Mouse (Mus musculus) hindbrain, embryonic 10.5 days (tissue): ENCODE results near the gene Brsk1. TPM values are rescaled to one million over a fixed set of nuclear protein-coding genes. Genes with fewer than 3 reads are reported as not detected.

Experiments
- DNase-seq: peaks from one replicate; pipeline ENCODE4 v3.0.0-alpha.2; 2017; ENCODE audit warnings: low spot score
- H3K27ac ChIP-seq: fragments of 300-500 bp; sonication (generic); 2 replicates; pipeline ENCODE4 v1.5.1; 2016; ENCODE audit warnings: mild to moderate bottlenecking, moderate library complexity
- H3K27me3 ChIP-seq: fragments of 300-500 bp; sonication (generic); 2 replicates; pipeline ENCODE4 v1.6.1; 2016; ENCODE audit warnings: mild to moderate bottlenecking; ENCODE audit not compliant: poor library complexity, insufficient read depth, severe bottlenecking
- H3K36me3 ChIP-seq: fragments of 300-500 bp; sonication (generic); 2 replicates; pipeline ENCODE4 v1.6.1; 2016; ENCODE audit warnings: mild to moderate bottlenecking, moderate library complexity
- H3K4me1 ChIP-seq: fragments of 300-500 bp; sonication (generic); replicated peaks from 2 replicates; pipeline ENCODE4 v1.6.1; 2016; ENCODE audit warnings: mild to moderate bottlenecking
- H3K4me3 ChIP-seq: fragments of 300-500 bp; sonication (generic); 2 replicates; pipeline ENCODE4 v1.5.1; 2016; ENCODE audit warnings: mild to moderate bottlenecking, moderate library complexity
- H3K9me3 ChIP-seq: fragments of 300-500 bp; sonication (generic); 2 replicates; pipeline ENCODE4 v1.6.1; 2016; ENCODE audit warnings: mild to moderate bottlenecking, moderate library complexity
- WGBS: fragments of 180-500 bp; shearing (Covaris S2); methylation state at CpG from one replicate; pipeline ENCODE4 v1.1.7; 2016; 5-methylcytosine and 5-hydroxymethylcytosine counted together
- polyA plus RNA-seq: library from polyadenylated mRNA; unstranded; fragments of >200 nt; fragmentation: Nextera tagmentation; extraction: Ambion mirVana; gene quantifications from 2 replicates; pipeline ENCODE4 v1.2.1, GENCODE M21; 2016

Gene Brsk1
- polyA plus RNA-seq, 1 experiment from 2014 or later = 2.8 TPM

GRCm38 (mm10) chr7:4656818-4657217 lies 33.6 kb upstream of the Brsk1 start:
- peaks cover 32% of the 10 kb centered on the region for H3K36me3 ChIP-seq
- H3K4me1 ChIP-seq = peaks cover 45% of the 10 kb centered on the region
- no peak for DNase-seq
- no peak overlapping the region for H3K27ac ChIP-seq
- H3K9me3 ChIP-seq = no peaks in the 10 kb centered on the region
- peak overlapping the region; percentile 89 for H3K4me3 ChIP-seq
- 87% methylated on average over 1 of the region's 1 CpGs for WGBS
- no peaks in the 10 kb centered on the region for H3K27me3 ChIP-seq

DNA sequence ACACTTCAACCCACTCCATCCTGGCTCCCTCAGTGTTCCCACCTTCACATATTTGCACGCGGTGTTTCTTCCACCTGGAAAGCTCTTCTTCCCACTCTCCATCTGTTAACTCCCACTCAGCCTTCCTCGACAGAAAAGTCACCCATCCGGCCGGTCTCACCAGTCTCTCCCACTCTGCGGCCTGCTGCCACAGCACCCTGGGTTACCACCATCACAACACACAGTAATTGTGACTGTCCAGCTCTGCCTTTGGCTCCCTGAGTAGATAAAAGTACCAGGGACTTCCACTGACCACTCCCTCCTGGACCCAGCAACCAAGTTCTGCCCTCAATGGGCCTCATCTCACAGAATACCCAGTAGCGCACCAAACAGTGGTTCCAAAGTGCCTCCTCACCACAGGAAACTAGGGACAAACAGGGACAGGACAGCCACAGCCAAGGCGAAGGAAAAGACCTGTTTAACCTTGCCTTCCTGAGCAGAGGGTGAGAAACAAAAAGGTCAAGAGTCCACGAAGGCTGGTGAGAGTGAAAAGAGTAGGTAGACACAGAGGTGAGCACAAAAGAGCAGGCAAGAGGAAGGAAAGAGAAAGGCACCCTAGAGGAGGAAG lies 32.8 kb upstream of the Brsk1 start:
- H3K27ac ChIP-seq = peak overlapping the region; percentile 96
- no peak for DNase-seq
- WGBS = 55% methylated on average over 9 of the region's 9 CpGs
- peak overlapping the region; percentile 89 for H3K4me3 ChIP-seq
- no peaks in the 10 kb centered on the region for H3K27me3 ChIP-seq
- H3K9me3 ChIP-seq = no peaks in the 10 kb centered on the region
- peaks cover 43% of the 10 kb centered on the region for H3K4me1 ChIP-seq
- peaks cover 33% of the 10 kb centered on the region for H3K36me3 ChIP-seq

DNA sequence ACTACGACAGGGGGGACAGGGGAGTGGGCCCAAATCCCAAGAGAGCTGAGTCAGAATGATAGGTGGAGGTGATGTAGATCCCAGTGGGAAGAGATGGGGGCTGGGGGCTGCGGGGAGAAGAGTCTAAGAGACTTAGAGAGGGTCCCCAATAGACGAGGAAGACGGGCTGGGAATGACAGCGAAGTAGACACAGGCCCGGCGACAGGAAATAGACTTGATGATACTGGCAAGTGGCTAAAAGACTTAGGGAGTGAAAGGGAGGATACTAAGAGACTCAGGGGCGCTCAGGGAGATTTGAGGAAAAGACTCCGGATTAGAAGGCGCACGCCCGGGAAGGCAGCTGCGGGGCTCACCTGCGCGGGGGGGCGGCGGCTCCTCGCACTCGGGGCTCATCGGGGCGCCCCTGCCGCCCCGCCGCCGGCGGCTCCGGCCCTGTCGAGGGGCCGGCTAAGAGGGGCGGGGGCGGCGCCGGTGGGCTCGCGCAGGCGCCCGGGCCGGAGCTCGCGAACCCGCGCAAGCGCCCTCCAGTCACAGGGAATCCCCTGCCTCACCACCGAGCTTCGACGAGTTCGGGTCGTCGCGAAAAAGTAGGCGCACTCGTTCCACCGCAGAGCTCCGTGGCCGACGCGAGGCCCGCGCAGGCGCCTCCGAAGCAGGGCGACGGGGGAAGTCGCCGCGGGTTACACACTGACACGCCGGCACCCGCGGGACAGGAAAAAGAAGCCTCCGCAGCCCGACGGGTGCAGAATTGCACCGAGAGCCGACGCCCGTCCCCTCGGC lies 32.1 kb upstream of the Brsk1 start:
- no peak for DNase-seq
- no peaks in the 10 kb centered on the region for H3K9me3 ChIP-seq
- peaks cover 31% of the 10 kb centered on the region for H3K36me3 ChIP-seq
- peaks cover 42% of the 10 kb centered on the region for H3K4me1 ChIP-seq
- WGBS = under 1% methylated on average over 78 of the region's 78 CpGs
- H3K4me3 ChIP-seq = peak overlapping the region; percentile 89
- H3K27ac ChIP-seq = peak overlapping the region; percentile 96
- no peaks in the 10 kb centered on the region for H3K27me3 ChIP-seq

GRCm38 (mm10) chr7:4658912-4659551 lies 31.4 kb upstream of the Brsk1 start, which contains the start of gene Ppp6r1:
Gene Ppp6r1 (minus strand): TSS chr7:4659019.
- no peaks in the 10 kb centered on the region for H3K27me3 ChIP-seq
- peak within 1 kb of the TSS; percentile 96 for H3K27ac ChIP-seq
- peak within 1 kb of the TSS; percentile 89 for H3K4me3 ChIP-seq
- H3K36me3 ChIP-seq = peaks cover 32% of the 10 kb centered on the region
- no peaks in the 10 kb centered on the region for H3K9me3 ChIP-seq
- peak; percentile 96 for DNase-seq
- peaks cover 42% of the 10 kb centered on the region for H3K4me1 ChIP-seq
- WGBS = under 1% methylated on average over 54 of the region's 54 CpGs

GRCm38 (mm10) chr7:4659911-4660443 lies 30.4 kb upstream of the Brsk1 start:
- Histone ChIP-seq H3K27me3 (no peaks in the 10 kb centered on the region), H3K36me3 (peaks cover 41% of the 10 kb centered on the region), H3K27ac (peak overlapping the region; percentile 96), H3K4me3 (peak overlapping the region; percentile 89), H3K4me1 (peaks cover 42% of the 10 kb centered on the region), H3K9me3 (no peaks in the 10 kb centered on the region)
- WGBS = 69% methylated on average over 3 of the region's 3 CpGs
- DNase-seq = no peak

GRCm38 (mm10) chr7:4663179-4663578 lies 27.2 kb upstream of the Brsk1 start:
- H3K27me3 ChIP-seq = no peaks in the 10 kb centered on the region

DNA sequence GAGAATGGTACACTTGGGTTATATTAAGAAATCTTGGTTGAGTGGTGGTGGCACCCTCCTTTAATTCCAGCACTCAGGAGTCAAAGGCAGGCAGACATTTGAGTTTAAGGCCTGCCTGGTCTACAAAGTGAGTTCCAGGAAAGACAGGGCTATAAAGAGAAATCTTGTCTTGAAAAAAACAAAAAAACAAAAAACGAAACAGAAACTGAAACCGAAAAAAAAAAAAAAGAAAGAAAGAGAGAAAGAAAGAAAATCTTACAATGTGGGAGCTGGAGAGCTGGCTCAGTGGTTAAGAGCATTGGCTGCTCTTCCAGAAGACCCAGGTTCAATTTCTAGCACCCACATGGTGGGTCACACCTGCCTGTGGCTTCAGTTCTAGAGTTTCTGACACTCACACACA lies 26.7 kb upstream of the Brsk1 start:
- no peaks in the 10 kb centered on the region for H3K9me3 ChIP-seq
- H3K27ac ChIP-seq = no peak overlapping the region
- peaks cover 15% of the 10 kb centered on the region for H3K4me1 ChIP-seq
- peaks cover 70% of the 10 kb centered on the region for H3K36me3 ChIP-seq
- DNase-seq = no peak
- no peak overlapping the region for H3K4me3 ChIP-seq
- WGBS = 84% methylated on average over 2 of the region's 2 CpGs
- H3K27me3 ChIP-seq = no peaks in the 10 kb centered on the region

More at GRCm38 (mm10) chr7:4663179-4663578, 27.2 kb upstream of the Brsk1 start:
- no peaks in the 10 kb centered on the region for H3K9me3 ChIP-seq
- peaks cover 17% of the 10 kb centered on the region for H3K4me1 ChIP-seq
- peaks cover 65% of the 10 kb centered on the region for H3K36me3 ChIP-seq
- WGBS = 74% methylated on average over 8 of the region's 8 CpGs
- no peak overlapping the region for H3K4me3 ChIP-seq
- no peak for DNase-seq
- H3K27ac ChIP-seq = no peak overlapping the region

DNA sequence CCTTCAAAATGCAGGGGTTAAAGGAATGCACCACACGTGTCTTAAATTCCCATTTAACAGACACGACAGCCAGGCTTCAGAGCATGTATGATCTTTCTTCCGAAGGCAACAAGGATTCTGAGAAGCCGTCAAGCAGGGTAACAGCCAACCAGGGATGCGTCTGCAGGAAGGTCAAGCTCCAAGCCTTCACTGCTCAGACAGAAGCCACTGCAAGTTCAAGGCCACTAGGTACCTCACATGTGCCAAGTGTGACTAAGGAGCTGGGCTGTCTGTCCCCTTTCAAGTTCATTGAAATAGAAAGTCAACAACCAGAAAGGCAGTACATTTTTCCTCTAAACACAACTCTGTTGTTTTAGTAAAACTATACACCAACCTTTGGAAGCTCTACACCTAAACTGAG lies 23.5 kb upstream of the Brsk1 start:
- 96% methylated on average over 5 of the region's 5 CpGs for WGBS
- Histone ChIP-seq H3K27me3 (no peaks in the 10 kb centered on the region), H3K4me3 (no peak overlapping the region), H3K4me1 (no peaks in the 10 kb centered on the region), H3K9me3 (no peaks in the 10 kb centered on the region), H3K36me3 (peaks cover 87% of the 10 kb centered on the region), H3K27ac (no peak overlapping the region)
- no peak for DNase-seq

DNA sequence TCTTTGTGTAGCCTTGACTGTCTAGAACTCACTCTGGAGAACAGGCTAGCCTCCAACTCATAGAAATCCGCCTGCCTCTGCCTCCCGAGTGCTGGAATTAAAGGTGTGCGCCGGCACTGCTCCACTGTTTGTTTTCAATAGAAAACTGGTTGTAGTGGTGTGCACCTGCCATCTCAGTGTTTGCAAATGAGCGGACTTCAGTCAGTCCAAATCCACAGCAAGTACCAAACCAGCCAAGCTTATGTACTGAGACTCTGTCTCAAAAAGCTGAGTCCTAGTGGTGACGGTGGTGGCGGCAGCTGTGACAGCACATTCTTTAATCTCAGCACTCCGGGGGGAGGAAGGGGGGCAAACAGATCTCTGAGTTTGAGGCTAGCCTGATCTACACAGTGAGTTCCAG lies 21.9 kb upstream of the Brsk1 start:
- Histone ChIP-seq H3K4me3 (no peak overlapping the region), H3K36me3 (peaks cover 89% of the 10 kb centered on the region), H3K9me3 (no peaks in the 10 kb centered on the region), H3K27me3 (no peaks in the 10 kb centered on the region), H3K27ac (no peak overlapping the region), H3K4me1 (no peaks in the 10 kb centered on the region)
- WGBS = 94% methylated on average over 8 of the region's 8 CpGs
- no peak for DNase-seq

DNA sequence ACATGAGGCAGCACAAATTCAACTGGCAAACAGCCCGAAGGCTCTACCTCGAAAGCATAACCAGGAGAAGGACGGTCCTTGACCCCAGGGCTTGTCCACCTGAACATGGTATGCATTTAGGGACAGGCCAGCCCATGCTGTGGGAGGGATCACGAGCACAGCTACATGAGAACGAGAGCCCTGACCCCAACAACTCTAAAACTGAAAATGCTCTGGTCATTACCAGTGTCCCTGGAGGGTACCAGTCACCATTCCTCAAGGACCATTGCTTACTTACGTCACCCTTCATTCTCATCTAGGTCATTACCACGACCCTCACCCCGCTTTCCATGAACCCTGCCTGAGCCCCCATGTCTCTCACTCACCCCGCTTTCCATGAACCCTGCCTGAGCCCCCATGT lies 21.2 kb upstream of the Brsk1 start:
- Histone ChIP-seq H3K4me1 (no peaks in the 10 kb centered on the region), H3K9me3 (no peaks in the 10 kb centered on the region), H3K27ac (no peak overlapping the region), H3K27me3 (no peaks in the 10 kb centered on the region), H3K36me3 (peaks cover 88% of the 10 kb centered on the region), H3K4me3 (no peak overlapping the region)
- DNase-seq = no peak
- WGBS = 94% methylated on average over 9 of the region's 9 CpGs

GRCm38 (mm10) chr7:4670655-4671255 lies 19.6 kb upstream of the Brsk1 start:
- H3K4me3 ChIP-seq = no peak overlapping the region

DNA sequence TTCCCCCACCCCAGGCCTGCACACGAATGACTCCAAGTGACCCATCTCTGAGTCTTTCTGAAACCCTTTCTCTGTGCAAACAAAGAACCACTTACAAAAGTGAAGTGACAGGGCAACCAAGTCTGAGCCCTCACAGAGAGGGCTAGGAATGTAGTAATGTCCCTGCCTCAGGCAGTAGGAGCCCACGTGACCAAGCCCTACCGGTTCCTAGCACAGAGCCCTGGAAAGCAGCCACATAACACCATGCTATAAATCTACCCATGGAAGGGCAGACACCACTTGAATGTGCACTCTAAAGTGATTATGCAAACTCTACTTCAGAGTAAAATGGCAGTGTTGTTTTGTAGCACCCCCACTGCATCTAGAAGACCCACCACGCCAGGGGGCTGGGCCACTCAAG lies 18.4 kb upstream of the Brsk1 start:
- DNase-seq = no peak

More at GRCm38 (mm10) chr7:4670655-4671255, 19.6 kb upstream of the Brsk1 start:
- no peak overlapping the region for H3K27ac ChIP-seq
- peaks cover 92% of the 10 kb centered on the region for H3K36me3 ChIP-seq
- H3K27me3 ChIP-seq = no peaks in the 10 kb centered on the region
- 92% methylated on average over 8 of the region's 8 CpGs for WGBS
- no peaks in the 10 kb centered on the region for H3K9me3 ChIP-seq
- no peaks in the 10 kb centered on the region for H3K4me1 ChIP-seq
- no peak for DNase-seq

More for the DNA sequence above, 18.4 kb upstream of the Brsk1 start:
- H3K4me1 ChIP-seq = no peaks in the 10 kb centered on the region
- 77% methylated on average over 4 of the region's 4 CpGs for WGBS
- peaks cover 92% of the 10 kb centered on the region for H3K36me3 ChIP-seq
- H3K27me3 ChIP-seq = no peaks in the 10 kb centered on the region
- H3K9me3 ChIP-seq = no peaks in the 10 kb centered on the region
- H3K4me3 ChIP-seq = no peak overlapping the region
- no peak overlapping the region for H3K27ac ChIP-seq
